Mouse (Mus musculus) midbrain, embryonic 14.5 days (tissue): ENCODE measurements around the gene Hpn. TPM values are rescaled to one million over a fixed set of nuclear protein-coding genes. Genes with fewer than 3 reads are reported as not detected.
A peak's percentile ranks its signal among the peaks of the same experiment; 100 is the strongest.

Experiments used
- ATAC-seq: fragments of 200-750 bp; cut with Nextera tagmentation; 2 replicates; pipeline ENCODE4 v1.8.0; 2017; ENCODE audit warnings: moderate number of reproducible peaks, moderate library complexity; ENCODE audit not compliant: low FRiP score, low TSS enrichment
- DNase-seq: peaks from one replicate; pipeline ENCODE4 v3.0.0-alpha.2; 2015
- H3K27ac ChIP-seq: fragments of 300-500 bp; sonication (generic); replicated peaks from 2 replicates; pipeline ENCODE4 v1.5.1; 2014; ENCODE audit warnings: mild to moderate bottlenecking, low read depth, low read length, moderate library complexity
- H3K27me3 ChIP-seq: fragments of 300-500 bp; sonication (generic); 2 replicates; pipeline ENCODE4 v1.6.1; 2014; ENCODE audit warnings: low read length, control low read depth, mixed read lengths; ENCODE audit not compliant: control insufficient read depth, insufficient read depth
- H3K36me3 ChIP-seq: fragments of 300-500 bp; sonication (generic); 2 replicates; pipeline ENCODE4 v1.6.1; 2014; ENCODE audit warnings: low read length, control low read depth; ENCODE audit not compliant: control insufficient read depth, insufficient read depth
- H3K4me1 ChIP-seq: fragments of 300-500 bp; sonication (generic); 2 replicates; pipeline ENCODE4 v1.6.1; 2014; ENCODE audit warnings: mild to moderate bottlenecking, antibody characterized with exemption, low read length, control low read depth; ENCODE audit not compliant: control insufficient read depth, insufficient read depth
- H3K4me2 ChIP-seq: fragments of 300-500 bp; sonication (generic); 2 replicates; pipeline ENCODE4 v1.6.1; 2014; ENCODE audit warnings: mild to moderate bottlenecking, low read length, moderate library complexity
- H3K4me3 ChIP-seq: fragments of 300-500 bp; sonication (generic); replicated peaks from 2 replicates; pipeline ENCODE4 v1.5.1; 2014; ENCODE audit warnings: low read depth, low read length
- H3K9ac ChIP-seq: fragments of 300-500 bp; sonication (generic); replicated peaks from 2 replicates; pipeline ENCODE4 v1.6.1; 2014; ENCODE audit warnings: mild to moderate bottlenecking, low read length, moderate library complexity
- H3K9me3 ChIP-seq: fragments of 300-500 bp; sonication (generic); 2 replicates; pipeline ENCODE4 v1.6.1; 2016; ENCODE audit warnings: low read length, control low read depth, mixed read lengths; ENCODE audit not compliant: control insufficient read depth
- WGBS: fragments of 180-500 bp; shearing (Covaris S2); extraction: QIAGEN DNeasy Blood & Tissue Kit; methylation state at CpG from one replicate; pipeline ENCODE4 v1.1.7; 2014; 5-methylcytosine and 5-hydroxymethylcytosine counted together
- polyA plus RNA-seq: library from polyadenylated mRNA; unstranded; fragments of >200 nt; fragmentation: Nextera tagmentation; extraction: Ambion mirVana; gene quantifications from 2 replicates; pipeline ENCODE4 v1.2.1, GENCODE M21; 2014

Gene Hpn
- polyA plus RNA-seq, 1 experiment from 2014 or later = 0.26 TPM

DNA sequence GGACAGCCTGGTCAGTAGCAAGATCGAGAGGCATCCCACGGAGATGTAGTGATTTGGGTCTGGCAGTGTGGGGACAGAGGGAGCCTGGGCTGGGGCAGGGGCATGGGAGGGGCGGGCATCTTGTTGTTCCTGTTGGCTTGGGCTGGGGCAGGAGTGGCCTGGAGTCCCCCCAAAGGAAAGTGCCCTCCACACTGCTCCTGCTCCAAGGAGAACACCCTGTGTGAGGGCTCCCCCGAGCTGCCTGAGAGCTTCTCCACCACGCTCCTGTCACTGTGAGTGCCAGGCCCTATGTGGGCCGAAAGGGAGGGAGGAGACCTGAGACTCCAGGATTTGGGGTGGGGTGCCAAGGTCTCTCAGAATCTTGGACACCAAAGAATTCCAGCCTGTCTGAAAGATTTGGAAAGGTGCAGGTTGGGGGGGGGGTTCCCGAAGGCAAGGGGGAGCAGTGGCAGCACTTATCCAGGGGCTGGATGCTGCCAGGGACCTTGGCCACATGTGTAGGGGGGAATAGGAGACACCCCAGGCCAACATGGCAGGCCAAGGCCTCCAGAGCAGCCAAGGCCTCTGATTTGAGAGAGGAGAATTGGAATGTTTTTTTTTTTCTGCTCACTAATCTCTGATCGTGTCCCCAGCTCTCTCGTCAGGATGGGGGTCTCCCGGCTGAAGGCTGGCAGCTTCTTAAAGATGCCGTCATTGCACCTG, 55.0 kb downstream of the Hpn start:
- no peak overlapping the region for H3K27ac ChIP-seq
- H3K4me2 ChIP-seq = no peak overlapping the region
- WGBS = 56% methylated on average over 11 of the region's 11 CpGs
- ATAC-seq (no peak), DNase-seq (no peak)
- H3K9me3 ChIP-seq = no peaks in the 10 kb centered on the region
- H3K27me3 ChIP-seq = no peaks in the 10 kb centered on the region
- no peaks in the 10 kb centered on the region for H3K4me1 ChIP-seq
- H3K36me3 ChIP-seq = no peaks in the 10 kb centered on the region
- H3K9ac ChIP-seq = no peak overlapping the region
- H3K4me3 ChIP-seq = no peak overlapping the region

DNA sequence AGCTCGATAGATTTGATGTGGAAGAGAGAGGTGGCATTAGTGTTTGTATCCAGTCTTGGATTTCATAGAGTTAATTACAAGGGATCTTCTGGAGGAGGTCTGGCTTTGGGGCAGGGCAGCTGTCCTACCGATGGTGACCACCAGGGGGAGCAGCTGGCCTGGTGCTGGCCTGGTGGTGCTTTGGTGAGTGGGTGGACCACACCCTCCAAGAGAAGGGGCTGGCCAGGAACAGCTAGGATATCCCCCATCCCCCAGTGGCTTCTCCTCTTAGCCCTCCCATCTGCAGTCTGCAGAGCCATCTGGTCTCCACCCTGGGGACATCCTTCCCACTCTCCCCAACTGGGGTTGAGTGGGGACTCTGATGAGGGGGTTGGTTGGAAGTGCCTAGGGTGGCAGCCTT, 56.0 kb downstream of the Hpn start, which contains the start of gene Lgi4:
Gene Lgi4, plus strand, starts transcription at position 235 of the 400 bp plus-strand sequence.
- Histone ChIP-seq H3K4me3 (no peak within 1 kb of the TSS), H3K36me3 (no peaks in the 10 kb centered on the region), H3K4me1 (no peaks in the 10 kb centered on the region), H3K27ac (no peak within 1 kb of the TSS), H3K9ac (no peak within 1 kb of the TSS), H3K27me3 (peaks cover under 1% of the 10 kb centered on the region; the same call in 1 of the 2 replicates), H3K4me2 (no peak within 1 kb of the TSS), H3K9me3 (no peaks in the 10 kb centered on the region)
- WGBS = 6% methylated on average over 2 of the region's 2 CpGs
- DNase-seq (peak; percentile 66), ATAC-seq (peak; percentile 40; the same call in 1 of the 2 replicates)

- 92% methylated on average over 6 of the region's 6 CpGs for whole genome bisulfite sequencing
- Histone ChIP-seq H3K4me2 (no peak overlapping the region), H3K36me3 (no peaks in the 10 kb centered on the region)
These were observed 56.9 kb downstream of the Hpn start for GRCm38 (mm10) chr7:31058211-31058610.

GRCm38 (mm10) chr7:31057730-31058129, 57.4 kb downstream of the Hpn start:
- no peak for ATAC-seq

More at GRCm38 (mm10) chr7:31058211-31058610, 56.9 kb downstream of the Hpn start:
- DNase-seq (no peak), ATAC-seq (no peak)
- H3K27ac ChIP-seq = no peak overlapping the region
- H3K9me3 ChIP-seq = no peaks in the 10 kb centered on the region
- H3K27me3 ChIP-seq = peaks cover 9% of the 10 kb centered on the region
- H3K4me3 ChIP-seq = no peak overlapping the region
- H3K4me1 ChIP-seq = no peaks in the 10 kb centered on the region
- no peak overlapping the region for H3K9ac ChIP-seq

GRCm38 (mm10) chr7:31057071-31057470, 58.0 kb downstream of the Hpn start, which contains the start of gene Fxyd1:
Fxyd1 (minus strand) TSS chr7:31057199.
- DNase-seq (no peak), ATAC-seq (no peak)
- 71% methylated on average over 2 of the region's 2 CpGs for WGBS
- Histone ChIP-seq H3K27me3 (peaks cover 21% of the 10 kb centered on the region), H3K9me3 (no peaks in the 10 kb centered on the region), H3K4me3 (no peak within 1 kb of the TSS), H3K9ac (no peak within 1 kb of the TSS), H3K4me1 (0 out of 2 replicates have a peak, but pooled peaks cover 3% of the 10 kb centered on the region), H3K36me3 (no peaks in the 10 kb centered on the region), H3K4me2 (no peak within 1 kb of the TSS), H3K27ac (no peak within 1 kb of the TSS)

More at GRCm38 (mm10) chr7:31057730-31058129, 57.4 kb downstream of the Hpn start:
- DNase-seq = no peak
- Histone ChIP-seq H3K9me3 (no peaks in the 10 kb centered on the region), H3K27ac (no peak overlapping the region), H3K4me1 (no peaks in the 10 kb centered on the region), H3K4me3 (no peak overlapping the region), H3K36me3 (no peaks in the 10 kb centered on the region), H3K27me3 (peaks cover 14% of the 10 kb centered on the region), H3K9ac (no peak overlapping the region), H3K4me2 (no peak overlapping the region)
- 80% methylated on average over 5 of the region's 5 CpGs for WGBS

- no peaks in the 10 kb centered on the region for H3K36me3 ChIP-seq
- ATAC-seq = no peak
- peaks cover 3% of the 10 kb centered on the region; the same call in 1 of the 2 replicates for H3K4me1 ChIP-seq
- H3K27me3 ChIP-seq = peaks cover 27% of the 10 kb centered on the region
- no peak overlapping the region for H3K9ac ChIP-seq
- no peak overlapping the region for H3K4me3 ChIP-seq
- WGBS = 79% methylated on average over 7 of the region's 7 CpGs
- no peaks in the 10 kb centered on the region for H3K9me3 ChIP-seq
- H3K27ac ChIP-seq = no peak overlapping the region
- DNase-seq = no peak
- H3K4me2 ChIP-seq = no peak overlapping the region
These were observed 58.6 kb downstream of the Hpn start for GRCm38 (mm10) chr7:31056448-31056847.

GRCm38 (mm10) chr7:31055883-31056282, 59.2 kb downstream of the Hpn start:
- 34% methylated on average over 3 of the region's 4 CpGs for whole genome bisulfite sequencing
- ATAC-seq = no peak
- no peak overlapping the region for H3K9ac ChIP-seq
- no peak overlapping the region for H3K4me2 ChIP-seq
- no peaks in the 10 kb centered on the region for H3K9me3 ChIP-seq
- H3K27me3 ChIP-seq = peaks cover 33% of the 10 kb centered on the region
- H3K4me3 ChIP-seq = no peak overlapping the region
- no peak overlapping the region for H3K27ac ChIP-seq
- no peak for DNase-seq
- no peaks in the 10 kb centered on the region for H3K36me3 ChIP-seq
- peaks cover 9% of the 10 kb centered on the region for H3K4me1 ChIP-seq

DNA sequence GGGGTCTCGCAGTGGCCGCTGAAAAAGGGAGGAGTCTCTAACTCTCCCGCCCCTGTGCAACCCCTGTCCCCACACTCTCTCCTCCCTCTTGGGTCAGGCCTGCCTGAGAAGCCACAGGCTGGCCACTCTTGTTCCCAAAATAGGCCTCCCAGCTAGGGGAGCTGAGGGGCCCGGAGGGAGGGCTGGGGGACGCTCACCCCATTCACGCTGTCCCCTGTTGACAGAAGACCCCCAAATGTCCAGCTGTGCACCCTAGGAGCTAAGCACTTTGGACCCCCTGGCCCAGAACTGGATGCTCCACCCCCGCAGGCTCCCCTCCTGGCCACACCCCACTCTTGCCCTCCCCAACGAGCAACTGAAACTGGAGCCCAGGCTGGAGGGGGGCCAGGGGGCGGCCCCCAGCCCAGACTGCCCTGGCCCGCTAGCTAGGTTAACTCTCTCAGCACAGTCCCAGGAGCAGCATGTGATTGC, 59.7 kb downstream of the Hpn start:
- Histone ChIP-seq H3K27me3 (peaks cover 38% of the 10 kb centered on the region), H3K27ac (no peak overlapping the region), H3K9ac (no peak overlapping the region), H3K9me3 (no peaks in the 10 kb centered on the region), H3K4me3 (no peak overlapping the region), H3K4me2 (no peak overlapping the region), H3K4me1 (peaks cover 13% of the 10 kb centered on the region), H3K36me3 (no peaks in the 10 kb centered on the region)
- 2% methylated on average over 10 of the region's 10 CpGs for WGBS
- DNase-seq = peak; percentile 13
- ATAC-seq = no peak
